Mouse (Mus musculus) gastrocnemius, adult 18-20 months (tissue): ENCODE measurements around the gene Gm29797. TPM values are rescaled to one million over a fixed set of nuclear protein-coding genes. Genes with fewer than 3 reads are reported as not detected.
A peak's percentile ranks its signal among the peaks of the same experiment; 100 is the strongest.

Experiments
- DNase-seq: peaks from one replicate; pipeline ENCODE4 v3.0.0; 2021; ENCODE audit warnings: low spot score
- long read RNA-seq, 2 experiments: library from polyadenylated mRNA; stranded (forward); transcript quantifications; one replicate each; pipeline ENCODE4 v2.0.0; 2021
- total RNA-seq, 2 experiments: library from RNA; stranded (reverse); gene quantifications; 2 replicates each; pipeline ENCODE4 v1.2.3; 2021

Gm29797 gene
- total RNA-seq, result not detected
- long read RNA-seq, experiment 1, result 0 reads
- long read RNA-seq, experiment 2, result 0 reads

DNA sequence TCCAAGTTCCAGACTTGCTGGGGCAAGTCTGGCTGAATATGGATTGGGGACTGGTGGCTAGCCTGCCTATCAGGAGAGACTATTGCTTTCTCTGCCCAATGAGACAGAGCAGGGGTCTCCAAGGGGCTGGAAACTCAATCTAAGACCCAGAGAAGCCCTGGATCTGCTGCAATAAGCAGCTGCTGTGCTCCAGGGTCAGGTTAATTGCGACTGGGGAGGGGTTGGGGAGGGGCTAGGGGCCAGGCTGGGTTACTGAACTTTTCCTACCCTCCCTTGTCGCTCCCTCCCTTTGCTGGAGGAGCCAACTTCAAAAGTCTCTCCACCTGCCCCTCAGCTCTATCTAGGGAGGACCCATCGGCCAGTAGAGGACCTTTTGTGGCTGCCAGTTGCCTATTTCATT, at the start of gene Gm29797:
Gene Gm29797 (plus strand): TSS at position 301 of the 400 bp plus-strand sequence.
- no peak for DNase-seq

DNA sequence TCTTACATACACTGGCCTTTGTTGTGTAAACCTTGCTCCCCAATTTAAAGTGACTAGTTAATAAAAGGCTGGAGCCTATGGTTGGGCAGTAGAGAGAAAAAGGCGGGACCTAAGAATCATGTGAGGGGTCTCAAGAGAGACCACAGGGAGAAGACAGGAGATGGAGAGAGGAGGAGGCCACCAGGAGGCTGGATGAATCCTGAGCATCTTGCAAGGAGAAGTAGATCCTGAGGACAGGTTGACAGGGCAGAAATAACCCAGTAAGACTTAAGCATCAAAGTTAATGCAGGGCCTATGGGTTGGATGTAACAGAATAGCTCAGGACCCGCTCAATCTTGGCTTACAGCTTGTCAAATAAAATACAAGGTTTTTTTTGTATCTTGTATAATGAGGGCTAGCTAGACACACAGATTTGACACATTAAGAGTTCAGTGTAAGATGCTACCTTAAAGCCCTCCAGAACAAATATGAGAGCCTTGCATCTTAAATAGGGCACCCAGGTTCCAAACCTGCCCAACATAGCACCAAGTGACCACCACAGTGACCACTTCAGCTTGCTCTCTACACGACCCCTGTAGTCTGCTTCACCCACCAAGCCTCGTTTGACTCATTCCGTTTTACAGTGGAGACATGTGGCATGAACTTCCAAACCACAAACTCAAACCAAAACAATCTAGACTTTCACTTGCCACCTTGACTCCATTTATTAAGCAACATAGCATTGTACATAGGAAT, 37.9 kb upstream of the Gm29797 start:
- DNase-seq, result no peak

DNA sequence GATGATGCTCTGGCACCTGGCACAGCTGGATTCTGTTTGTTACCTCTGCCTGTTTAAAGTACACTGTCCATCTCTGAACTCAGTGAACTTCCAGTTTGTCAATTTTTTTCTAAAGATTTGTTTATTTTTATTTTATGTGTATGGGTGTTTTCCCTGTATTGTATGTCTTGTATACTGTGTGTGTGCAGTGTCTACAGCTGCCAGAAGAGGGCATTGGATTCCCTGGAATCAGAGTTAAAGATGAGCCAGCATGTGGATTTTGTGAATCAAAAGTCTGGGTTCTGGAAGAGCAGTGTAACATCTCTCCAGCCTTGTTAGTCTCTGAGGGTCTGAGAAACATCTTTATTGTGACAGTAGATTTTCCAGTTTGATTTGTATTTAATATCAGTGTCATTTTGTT, 33.4 kb upstream of the Gm29797 start:
- peak; percentile 7 for DNase-seq

DNA sequence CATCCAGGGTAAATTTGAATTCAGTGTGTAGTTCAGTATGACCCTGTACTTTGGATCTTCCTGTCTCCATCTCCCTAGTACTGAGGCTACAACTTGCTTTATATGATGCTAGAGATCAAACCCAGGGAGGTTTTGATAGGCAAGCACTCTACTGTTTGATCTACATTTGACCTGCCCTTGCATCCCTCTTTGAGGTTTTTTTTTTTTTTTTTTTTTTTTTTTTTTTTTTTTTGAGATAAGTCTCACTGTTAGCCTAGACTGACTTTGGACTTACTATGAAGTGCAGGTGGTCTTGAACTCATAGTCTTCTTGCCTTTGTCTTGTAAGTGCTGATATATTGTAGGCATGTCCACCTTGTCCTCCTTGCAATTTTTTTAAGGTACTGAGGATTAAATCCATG, 28.4 kb upstream of the Gm29797 start:
- DNase-seq, result no peak

DNA sequence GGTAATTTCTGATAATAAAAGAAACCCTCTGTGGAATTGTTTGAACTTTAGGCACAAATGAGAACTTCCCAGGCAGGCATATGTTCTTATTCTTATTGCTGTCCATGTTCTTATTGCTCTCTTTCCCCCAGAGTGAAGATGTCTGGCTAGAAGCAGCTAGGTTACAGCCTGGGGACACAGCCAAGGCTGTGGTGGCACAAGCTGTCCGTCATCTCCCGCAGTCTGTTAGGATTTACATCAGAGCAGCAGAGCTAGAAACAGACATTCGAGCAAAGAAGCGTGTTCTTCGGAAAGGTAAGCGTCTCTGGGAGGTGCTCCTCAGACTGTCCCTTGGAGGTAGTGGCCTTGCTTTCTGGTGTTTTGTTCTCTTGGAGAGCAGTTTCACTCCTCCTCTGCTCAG, 24.2 kb upstream of the Gm29797 start:
- DNase-seq, result no peak

DNA sequence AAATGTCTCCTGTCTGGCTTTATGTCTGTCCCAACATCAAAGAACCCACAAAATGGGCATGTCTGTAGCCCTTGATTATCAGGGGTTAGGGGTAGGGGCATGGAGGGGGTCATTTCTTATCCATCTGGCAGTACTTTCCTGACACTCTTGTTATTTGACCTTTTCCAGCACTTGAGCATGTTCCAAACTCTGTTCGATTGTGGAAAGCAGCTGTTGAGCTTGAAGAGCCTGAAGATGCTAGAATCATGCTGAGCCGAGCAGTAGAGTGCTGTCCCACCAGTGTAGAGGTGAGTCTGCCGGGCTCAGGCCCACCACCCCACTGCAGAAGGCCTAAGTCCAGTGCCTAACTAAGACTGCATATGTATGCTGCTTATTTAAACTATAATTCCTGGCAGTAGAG, 21.0 kb upstream of the Gm29797 start:
- DNase-seq, result no peak

DNA sequence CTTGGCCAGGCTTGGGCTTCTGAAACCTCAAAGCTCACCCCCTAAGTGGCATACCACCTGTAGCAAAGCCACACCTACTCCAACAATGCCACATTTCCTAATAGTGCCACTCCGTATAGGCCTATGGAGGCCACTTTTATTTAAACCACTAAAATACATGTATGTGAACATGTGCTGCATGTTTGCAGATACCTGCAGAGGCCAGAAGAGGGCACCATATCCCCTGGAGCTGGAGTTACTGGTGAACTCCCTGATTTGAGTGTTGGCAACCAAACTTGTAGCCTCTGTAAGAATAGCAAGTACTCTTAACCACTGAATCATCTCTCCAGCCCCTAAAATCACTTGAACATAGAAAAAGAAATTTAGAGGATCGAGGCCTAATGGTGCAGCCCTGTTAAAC, 12.5 kb upstream of the Gm29797 start:
- DNase-seq, result no peak

DNA sequence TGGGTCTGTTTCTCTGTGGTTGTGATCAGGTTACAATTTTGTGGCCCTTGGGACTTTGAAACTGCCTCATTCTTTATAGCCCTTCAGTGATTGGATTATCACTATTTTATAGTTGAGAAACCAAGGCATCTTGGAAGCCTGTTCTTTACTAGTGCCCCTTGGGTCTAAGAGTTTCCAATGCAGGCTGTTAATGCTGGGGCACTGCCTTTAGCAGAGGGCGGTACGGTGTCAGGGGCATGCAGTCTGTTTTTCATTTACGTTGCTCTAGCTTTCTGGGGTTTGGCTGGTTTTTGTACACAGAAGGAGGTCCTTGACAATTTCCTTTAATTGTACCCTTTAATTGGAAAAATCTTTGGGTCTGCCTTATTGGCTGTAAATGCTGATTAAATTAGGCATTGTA, 11.2 kb upstream of the Gm29797 start:
- DNase-seq, result no peak

DNA sequence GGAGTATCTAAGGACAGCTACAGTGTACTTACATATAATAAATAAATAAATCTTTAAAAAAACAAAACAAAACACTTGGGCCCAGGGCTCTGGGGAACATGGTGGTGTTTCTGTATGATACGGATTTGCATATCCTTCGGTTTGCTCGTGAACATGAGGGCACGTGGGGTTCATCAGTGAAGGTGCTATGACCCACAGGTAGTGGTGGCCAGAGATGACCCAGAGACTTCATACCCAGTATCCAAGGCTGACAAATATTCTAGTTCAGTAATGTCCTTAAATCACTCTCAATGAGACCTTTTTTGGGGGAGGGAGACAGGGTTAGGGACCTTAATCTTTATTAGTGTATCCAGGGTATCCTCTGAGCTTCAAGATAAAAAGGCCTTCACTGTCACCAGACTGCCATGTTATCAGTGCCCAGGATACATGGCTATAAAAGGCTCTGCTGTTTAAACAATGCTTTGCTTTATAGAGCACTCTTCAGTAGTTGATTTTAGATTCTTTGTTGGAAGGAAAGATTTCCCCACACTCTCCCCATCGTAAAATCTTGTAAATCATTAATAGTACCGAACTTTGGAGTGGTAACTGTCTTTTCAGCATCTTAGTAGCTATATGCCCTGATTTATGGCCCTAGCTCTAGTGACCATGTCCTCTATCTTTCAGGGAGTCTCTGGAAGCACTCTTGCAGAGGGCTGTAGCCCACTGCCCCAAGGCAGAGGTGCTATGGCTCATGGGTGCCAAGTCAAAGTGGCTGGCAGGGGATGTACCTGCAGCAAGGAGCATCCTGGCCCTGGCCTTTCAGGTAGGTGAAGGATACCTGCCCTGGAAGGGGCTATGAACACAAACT, 10.0 kb upstream of the Gm29797 start:
- DNase-seq, result no peak

DNA sequence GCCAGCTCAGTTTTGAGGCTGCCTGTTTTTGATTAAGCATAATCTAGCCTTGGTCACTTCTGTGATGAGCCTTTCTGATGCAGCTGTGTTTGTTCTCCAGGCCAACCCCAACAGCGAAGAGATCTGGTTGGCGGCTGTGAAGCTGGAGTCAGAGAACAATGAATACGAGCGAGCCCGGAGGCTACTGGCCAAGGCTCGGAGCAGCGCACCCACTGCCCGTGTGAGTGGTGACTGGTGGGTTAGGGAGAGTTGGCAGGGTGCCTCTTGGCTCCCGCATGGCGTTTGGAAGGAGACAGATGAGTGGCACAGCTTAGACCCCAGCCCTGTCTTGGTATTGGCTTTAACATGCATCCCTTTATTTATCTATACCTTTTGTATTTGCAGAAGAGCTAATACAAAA, 7.9 kb upstream of the Gm29797 start:
- no peak for DNase-seq

DNA sequence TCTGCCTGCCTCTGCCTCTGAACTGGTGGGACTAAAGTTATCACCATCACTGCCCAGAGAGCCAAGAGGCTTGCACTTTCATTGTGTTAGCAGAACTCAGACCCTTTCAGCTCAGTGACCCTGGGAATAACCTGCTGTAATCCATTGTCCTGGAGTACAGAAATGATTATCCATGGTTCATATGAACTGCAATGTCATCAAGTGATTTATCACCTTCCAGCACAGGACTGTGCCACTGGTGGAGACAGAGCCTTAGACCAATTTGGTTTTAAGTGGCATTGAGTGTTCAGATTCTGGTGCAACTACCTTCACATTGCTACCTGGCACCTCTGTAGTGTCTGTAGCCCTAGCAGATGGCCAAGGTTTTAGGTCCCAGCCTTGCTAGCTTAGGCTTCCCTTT, 3.8 kb upstream of the Gm29797 start:
- no peak for DNase-seq

DNA sequence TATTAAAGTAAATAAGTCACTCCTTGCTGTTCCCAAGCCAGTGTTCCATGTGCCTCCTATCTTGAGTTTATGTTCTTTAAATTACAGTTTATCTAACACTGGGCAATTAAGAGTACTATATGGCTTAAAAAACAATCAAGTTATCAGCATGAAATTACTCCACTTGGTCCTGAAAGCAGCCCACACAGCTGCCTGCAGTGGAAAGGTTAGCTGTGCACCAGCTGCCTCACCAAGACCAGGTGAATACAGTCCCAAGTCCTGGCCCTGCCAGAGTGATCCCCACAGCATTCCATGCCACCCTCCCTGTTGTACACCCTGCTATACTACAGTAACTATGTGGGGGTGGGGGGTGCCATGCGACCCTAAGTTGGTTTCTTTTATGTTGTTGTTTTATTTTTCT, 3.3 kb upstream of the Gm29797 start:
- DNase-seq, result no peak

DNA sequence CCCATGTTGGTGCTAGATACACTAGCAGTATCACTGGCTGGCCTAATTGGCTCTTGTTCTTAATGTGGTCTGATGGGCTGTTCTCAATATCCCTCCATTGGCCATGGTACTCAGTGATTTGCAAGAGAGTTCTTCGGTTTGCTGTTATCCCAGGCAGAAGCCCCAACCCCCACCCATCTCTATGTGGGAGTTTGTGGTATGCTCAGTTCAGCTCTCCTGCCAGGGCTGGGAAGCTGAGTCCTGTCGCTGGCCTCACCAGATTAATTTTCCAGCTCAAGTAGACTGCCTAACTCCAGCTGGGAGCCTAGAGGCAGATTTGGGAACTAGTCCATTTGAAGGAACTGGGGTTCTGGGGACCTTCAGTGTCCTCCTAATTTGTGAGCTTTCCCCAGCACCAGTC, 607 bp downstream of the Gm29797 start:
- no peak for DNase-seq

DNA sequence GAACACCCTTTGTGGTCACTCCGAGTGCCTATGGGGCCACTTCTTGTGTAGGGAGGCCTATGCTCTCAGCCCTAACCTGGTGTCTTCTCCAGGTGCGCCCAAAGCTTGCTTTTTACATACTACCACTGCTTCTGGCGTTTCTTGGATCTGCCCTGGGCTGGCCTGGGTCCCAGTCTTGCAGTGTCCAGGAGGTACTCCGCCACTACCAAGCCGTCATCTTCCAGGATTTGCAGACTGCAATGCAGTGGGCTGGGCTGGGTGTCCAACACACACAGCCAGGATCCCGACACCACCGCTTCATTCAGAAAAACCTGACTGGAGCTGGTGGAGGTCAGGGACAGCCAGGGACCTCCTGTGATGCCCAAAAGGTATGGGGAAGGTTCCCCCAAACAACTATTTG, 1.7 kb downstream of the Gm29797 start:
- no peak for DNase-seq

DNA sequence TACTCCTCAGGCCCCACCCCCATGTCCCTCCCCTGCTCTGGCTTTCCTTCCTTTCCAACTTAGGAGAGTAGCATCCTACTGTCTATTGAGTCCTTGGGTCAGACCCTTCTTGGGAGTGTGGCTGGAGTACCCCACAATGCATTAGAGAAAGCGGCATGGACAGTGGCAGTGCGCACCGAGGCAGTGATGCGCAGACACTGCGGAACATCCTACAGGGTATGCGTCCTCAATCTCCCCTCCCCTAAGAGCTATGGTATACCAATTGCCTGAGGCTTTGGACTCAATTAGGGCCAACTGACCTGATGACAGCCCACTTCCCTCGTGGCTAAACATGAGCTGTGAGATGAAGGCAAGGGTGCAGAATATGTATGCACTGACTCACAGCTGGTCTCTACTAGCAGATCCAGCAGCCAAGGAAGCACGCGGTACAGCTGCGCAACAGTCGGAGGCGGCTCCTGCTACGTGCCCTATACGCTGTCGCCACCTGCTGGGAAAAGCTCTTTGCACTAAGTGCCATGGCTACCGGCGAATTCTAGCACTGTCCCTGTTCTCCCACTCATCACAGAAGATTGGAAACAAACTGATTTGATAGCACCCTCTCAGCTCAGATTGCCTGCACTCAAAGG, 2.2 kb downstream of the Gm29797 start:
- DNase-seq, result peak; percentile 40

DNA sequence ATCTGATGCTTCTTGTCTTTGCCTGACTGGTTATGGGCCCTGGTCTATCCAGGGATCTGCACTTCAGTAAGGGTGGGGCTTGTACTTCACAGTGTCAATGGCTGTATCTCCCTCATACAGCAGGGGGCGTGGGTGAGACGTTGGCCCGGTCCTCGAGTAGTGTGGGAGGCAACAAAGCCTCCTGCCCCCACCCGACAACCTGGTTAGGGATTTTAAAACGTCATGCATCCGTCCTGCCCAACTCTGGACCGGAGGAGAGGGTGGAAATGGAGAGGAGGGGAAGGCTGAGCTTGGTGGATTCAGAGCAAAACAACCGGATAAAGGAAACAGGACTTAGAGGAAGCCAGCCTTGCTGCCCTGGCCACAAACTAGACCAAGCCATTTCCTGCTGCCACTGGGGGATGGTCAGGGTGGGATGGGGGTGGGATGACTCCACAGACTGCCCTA, 2.8 kb downstream of the Gm29797 start:
- peak; percentile 84 for DNase-seq

DNA sequence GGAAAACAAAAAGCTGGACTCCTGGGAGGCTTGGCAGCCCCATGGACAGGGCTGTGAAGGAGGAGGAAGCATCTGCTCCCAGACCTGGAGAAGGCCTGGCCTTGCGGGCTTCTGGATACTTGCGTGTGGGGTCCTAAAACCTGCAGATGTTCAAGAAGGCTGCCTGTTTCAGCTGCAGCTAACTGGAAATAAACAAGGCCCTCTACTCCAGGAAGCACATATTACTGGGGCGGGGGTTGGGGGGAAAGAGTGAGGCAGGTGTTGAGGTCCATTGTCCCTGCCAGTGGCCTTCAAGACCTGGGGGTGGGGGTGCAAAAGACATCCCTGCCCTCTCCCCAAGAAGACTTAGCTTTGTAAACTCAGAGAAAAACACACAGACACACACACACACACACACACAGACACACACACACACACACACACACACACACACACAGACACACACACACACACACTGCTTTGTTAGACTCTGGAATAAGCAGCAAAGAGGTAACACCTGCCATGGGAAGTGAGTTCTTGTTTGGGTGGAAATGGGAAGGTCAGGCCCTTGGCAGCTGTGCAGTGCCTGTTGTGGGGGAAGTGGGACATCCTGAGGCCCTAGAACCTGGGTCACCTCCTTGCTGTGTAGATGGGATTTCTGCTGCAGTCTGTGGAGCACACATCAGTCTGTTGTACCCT, 5.9 kb downstream of the Gm29797 start:
- DNase-seq, result no peak

DNA sequence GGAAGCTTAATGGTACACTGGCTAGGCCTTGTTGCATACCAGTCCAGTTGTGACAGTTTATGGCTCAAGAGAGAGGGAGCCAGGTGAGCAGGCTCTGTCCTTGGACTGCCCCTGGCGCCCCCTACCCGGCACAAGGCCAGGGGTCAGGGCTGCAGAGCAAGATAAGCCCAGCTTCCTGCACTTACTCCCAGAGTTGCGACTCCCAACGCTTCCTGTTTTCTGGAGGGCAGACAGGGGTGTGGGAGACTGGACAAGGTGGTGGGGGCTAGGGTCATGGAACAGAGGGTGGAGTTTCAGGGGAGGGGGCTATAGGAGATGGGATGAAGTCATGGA, 6.4 kb downstream of the Gm29797 start:
- DNase-seq, result no peak

DNA sequence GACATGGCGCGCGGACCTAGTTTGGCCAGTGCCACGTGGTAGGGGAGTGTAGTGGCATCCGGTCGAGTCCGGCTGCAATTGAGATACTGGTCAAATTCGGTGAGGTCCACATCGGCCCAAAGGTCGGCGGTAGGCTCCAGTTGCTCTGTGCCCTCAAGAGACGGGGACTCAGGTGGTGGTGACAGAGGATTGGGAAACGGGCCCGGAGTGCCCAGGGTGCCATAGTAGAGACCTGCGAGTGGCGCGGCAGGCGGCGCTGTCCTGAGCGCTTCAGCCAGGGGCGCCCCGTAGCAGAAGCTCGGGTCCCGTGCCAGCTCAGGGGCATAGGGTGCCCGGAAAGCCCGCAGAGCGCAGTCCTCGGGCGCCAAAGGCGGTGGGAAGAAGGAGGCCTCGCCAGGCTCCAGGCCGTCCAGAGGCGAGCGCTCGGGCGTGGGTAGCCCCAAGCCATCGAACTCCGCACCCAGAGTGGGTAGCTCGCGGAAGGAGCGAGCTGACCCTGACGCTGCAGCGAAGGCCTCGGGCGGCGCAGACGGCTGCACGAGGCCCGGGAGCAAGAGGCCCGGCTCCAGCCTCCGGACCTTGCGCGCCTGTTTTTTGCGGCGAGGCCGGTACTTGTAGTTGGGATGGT, 13.6 kb downstream of the Gm29797 start:
- DNase-seq, result no peak

DNA sequence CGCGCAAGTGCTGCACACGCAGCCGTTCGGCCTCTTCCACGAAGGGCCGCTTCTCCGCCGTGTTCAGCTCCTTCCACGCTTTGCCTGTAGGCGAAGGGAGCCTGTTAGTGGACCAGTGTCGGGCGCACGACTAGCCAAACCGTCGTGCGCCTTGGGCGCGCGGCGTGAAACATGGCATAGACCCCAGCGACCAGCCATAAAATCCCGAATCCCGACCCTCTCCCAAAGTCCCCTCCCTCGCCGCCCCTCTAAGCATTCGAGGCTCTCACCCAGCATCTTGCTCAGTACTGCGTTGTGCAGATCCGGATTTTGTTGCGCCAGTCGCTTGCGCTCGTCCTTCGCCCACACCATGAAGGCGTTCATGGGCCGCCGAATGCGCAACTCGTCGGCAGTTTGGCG, 14.1 kb downstream of the Gm29797 start:
- DNase-seq, result no peak

DNA sequence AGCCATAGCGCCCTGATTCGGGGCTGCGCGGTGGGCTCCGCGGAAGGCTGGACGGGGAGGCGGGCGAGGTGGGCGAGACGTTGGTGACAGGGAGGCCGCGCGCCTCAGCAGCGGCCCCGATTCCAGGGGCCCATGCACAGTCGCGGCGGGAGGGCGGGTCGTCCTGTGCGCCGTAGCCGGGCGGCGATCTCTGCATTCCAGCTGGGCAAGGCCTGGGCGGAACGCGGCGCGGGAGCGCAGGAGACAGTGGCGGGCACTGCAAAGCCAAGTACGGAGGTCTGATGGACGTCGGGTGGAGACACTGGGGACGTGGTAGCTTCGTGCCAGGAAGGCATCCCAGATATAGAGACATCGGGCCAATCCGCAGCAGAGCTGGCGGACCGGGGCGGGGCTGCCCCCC, 14.5 kb downstream of the Gm29797 start, which contains the start of gene Sox18:
Gene Sox18 (minus strand): TSS at position 315 of the 400 bp plus-strand sequence.
- DNase-seq, result peak; percentile 40
